Mouse (Mus musculus) gastrocnemius, postnatal 14 days (tissue): ENCODE data around the gene Oaf. TPM values are rescaled to one million over a fixed set of nuclear protein-coding genes. Genes with fewer than 3 reads are reported as not detected.

ENCODE experiments used
- DNase-seq: peaks from one replicate; pipeline ENCODE4 v3.0.0; 2021; ENCODE audit warnings: mixed read lengths
- intact Hi-C: fragments of 180-260 bp; cut with DNase I; formaldehyde crosslinking; loops from one replicate; pipeline ENCODE4 v1.15.1; 2025; ENCODE audit warnings: low total_unique reads
- total RNA-seq, 2 experiments: library from RNA; stranded (reverse); gene quantifications; 2 replicates each; pipeline ENCODE4 v1.2.3; 2021

Gene Oaf
- total RNA-seq, 2 experiments from 2014 or later: 12.0 to 24.9 TPM

DNA sequence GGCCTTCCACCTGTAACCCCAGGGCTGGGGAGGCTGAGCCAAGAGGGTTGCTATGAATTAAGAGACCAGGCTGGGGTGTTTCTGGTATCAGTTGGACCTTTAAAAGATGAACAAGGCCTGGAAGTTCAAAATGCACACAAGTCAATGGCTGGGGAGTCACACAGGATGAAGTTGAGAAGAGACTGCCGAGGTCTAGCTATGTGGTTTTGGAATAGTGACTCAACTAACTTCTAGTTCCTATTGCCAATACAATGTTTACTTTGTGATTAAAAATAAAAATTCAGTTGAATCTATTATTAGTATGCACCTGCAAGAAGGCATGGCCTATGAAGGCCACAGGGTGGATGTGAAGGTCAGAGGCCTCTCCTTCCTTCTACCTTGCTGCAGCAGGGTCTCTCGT is 12.1 kb upstream of the Oaf start:
- no peak for DNase-seq
- intact Hi-C loops: no loop called here

DNA sequence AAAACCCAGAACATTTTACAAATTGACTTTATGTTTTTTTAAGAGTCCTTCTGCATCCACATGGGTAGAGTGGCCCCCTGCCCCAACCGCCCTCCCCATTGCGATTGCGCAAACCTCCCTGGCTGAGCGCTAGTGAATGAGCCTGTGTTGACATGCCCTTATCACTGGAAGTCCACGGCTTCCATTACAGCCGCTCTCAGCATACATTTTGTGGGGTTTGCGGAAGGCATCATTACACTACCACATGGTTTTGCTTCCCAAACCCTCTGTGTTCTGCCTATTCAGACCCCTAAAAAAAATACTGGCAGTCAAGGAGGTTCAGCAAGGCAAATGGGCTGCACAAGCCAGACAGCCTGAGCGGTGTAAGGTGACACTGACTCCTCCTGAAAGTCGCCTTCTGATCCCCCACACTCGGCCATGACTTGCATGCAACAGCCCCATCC is 7.0 kb upstream of the Oaf start:
- no peak for DNase-seq
- intact Hi-C loops: no loop called here

DNA sequence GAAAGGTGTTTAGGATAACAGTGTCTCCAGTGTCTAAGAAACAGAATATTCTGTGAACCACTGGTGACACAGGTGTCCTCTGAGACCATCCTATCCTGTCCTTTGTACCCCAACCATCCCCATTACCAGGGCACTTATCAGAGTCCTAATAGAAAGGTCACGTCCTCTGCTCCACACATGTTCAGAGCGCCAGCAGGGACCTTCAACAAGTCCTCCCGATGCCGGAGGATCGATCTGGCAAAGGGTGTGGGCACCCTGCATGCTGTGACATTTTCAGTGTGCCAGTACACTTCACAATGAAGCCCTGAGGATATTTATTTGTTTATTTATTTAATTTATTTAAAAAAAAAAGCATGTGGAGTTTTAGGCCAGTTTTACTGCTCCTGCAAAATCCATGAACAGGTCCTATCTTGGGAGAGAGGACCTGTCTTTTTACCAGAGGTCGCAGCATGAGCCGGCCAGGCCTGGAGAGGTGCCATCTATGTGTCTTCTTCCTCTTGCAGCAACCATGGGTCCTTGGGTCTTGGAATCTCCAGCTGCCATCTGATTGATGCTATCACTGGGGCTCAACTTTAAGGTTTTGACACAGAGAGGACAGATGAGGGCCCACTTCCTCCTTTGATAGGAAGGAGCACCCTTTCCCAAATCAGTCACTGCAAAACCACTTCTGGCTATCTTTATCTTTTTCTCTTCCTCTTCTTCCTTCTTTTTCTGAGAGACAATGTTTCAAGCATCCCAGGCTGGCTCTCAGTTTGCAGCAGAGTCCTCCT is 6.3 kb upstream of the Oaf start:
- intact Hi-C loops: no loop called here
- no peak for DNase-seq

DNA sequence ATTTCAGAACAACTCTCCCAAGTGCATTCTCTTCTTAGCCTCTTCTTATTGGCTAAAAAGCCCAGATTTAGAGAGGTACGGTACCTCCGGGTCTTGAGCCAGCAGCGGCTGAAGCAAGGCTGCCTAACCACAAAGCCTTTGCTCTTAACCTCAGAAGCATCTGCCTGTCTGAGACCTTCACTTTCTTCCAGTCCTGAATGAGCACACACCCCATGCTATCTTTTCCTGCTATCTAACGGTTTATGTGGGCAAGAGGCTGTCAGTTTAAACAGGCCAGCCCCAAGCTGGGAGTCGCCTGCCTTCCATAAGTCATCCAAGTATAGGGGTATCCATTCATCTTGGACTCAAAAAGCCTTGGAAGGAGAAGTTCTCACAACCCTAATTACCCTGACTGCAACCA is 2.7 kb upstream of the Oaf start:
- DNase-seq: no peak
- intact Hi-C loops: no loop called here

DNA sequence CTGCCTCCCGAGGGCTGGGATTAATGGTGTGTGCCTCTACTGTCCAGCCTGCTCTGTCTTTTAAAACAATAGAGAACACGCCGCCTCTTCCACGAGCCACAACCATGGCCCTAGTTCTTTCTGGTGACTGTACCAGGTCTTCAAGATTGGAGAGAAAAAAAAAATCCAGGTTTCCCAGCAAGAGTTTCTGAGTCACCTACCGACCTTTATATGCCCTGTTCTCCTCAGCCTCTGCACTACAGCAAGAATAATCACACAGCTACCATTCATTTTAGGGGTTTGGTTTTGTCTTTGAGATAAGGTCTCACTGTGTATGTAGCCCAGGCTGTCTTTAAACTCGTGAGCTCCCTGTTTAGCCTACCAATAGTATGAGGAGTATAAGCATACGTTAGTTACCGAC is 2.3 kb upstream of the Oaf start:
- intact Hi-C loops: no loop called here
- no peak for DNase-seq

DNA sequence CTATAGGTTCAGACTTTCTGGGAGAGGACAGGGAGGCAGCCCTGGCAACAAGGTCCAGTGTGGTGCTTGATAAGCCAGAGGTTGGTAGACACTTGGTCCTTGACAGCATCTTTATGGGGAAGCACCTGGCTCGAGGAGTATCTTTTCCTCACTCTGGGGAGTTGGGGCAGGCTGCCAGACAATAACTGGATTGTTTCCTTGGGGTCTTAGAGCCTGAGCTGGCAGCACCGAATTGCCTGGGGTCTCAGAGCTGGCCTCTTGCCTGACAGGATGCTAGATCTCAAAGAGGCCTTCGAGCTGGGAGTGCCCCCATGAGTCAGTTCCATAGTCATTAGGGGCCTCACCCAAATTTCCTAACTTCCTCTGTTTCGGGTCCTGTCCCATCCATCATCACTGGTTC is 1.6 kb upstream of the Oaf start:
- intact Hi-C loops: no loop called here
- DNase-seq: no peak

DNA sequence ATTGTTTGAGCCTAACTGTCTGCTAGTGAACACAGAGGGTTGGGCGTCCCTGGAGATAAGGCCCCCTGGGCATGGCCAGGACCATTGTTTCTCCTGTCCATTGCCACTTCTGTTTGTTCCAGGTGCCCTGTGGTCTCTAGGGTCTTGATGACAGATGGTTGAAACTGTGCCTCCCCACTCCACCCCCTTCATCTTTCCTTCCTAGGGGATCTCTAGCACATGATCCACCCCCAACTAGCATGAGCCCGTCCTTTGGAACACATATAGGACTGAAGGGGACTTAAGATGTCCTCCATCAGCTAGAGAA is 836 bp upstream of the Oaf start:
- intact Hi-C loops: no loop called here
- no peak for DNase-seq

DNA sequence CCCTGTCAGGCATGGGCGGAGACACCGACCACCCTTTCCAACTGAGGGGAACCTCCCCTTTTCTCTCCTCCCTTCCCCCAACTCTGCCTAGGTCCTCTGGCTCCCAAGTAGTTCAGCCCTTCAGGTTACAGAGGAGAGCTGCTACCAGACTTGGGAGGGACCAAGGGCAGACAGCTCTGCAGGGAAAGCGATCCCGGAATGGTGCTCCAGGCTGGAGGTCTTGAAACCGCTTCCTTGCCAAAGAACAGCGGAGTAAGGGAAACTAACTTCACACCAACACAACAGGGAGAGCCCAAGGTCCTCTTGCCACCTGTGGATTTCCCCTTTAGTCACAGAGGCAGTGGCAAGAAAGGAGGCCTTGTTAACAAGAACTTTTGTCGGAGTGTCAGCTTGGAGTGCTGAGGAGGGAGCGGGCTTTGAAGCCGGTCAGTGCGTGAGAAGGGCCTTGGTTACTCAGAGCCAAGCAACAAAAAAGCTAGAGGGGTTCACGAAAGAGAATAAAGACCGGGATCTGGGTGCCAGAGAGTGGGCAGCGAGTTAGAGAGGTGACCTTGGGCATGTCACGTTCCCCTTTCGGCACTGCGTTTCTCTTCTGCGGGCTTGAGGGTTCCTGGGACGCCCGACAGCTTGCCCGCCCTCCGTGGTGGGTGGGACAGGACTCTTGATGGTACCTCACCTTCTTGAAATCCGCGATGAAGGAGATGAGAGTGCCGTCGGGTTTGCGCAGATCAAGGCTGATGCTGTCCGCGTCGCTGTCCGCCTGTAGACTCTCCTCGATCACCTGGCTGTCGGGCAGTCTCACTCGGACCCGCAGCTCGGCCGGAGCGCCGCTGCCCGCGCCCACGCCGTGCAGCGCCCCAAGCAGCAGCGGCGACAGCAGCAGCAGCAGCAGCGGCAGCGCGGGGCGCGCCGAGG is 823 bp downstream of the Oaf start:
- intact Hi-C loops: no loop called here
- DNase-seq: no peak

DNA sequence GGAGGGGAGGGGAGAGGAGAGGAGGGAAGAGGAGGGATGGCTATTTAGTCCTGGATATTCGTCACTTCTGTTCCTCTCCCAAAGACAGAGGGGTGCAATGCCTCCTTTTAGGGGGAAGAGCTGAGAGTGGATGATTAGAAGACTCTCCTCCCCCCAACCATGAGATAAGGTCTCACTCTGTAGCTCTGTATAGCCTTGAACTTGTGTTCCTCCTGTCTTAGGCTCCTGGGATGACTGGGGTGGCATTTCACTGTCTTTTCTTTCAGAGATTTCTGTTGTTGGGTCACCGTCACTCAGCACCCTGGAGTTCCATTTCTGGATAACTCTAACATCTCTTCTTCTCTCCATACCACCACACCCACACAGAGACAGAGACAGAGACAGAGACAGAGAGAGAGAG is 1.5 kb downstream of the Oaf start:
- intact Hi-C loops: no loop called here
- DNase-seq: no peak

DNA sequence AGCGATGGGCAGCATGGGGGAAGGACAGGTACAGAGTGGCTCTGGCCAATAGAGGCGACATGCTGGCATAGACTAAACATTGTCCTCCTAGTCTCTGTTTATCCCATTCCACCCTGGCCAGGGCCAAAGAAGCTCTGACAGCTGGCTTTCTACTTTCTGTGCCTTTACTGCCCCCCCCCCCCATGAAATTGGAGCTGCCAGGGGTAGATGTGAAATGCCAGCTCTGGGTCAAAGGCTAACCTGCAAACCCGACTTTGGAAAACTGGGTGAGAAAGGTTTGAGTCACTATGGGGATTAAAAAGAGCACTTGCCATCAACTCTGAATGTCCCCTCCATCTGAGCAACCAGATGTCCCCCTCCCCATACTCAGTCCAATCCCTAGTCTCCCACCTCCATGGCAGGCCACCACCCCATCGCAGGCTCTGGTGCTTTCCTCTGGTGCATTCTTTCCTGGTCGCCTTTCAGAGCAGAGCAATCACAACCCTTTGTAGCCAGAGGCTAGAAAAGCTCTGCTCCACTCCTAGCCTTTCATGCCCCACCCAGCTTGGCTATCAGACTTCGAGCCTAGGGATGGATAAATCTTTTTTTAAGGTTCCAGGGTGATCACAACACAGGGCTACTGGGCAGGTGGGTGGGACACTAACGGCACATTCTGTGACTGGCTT is 2.5 kb downstream of the Oaf start:
- intact Hi-C loops: no loop called here
- no peak for DNase-seq

DNA sequence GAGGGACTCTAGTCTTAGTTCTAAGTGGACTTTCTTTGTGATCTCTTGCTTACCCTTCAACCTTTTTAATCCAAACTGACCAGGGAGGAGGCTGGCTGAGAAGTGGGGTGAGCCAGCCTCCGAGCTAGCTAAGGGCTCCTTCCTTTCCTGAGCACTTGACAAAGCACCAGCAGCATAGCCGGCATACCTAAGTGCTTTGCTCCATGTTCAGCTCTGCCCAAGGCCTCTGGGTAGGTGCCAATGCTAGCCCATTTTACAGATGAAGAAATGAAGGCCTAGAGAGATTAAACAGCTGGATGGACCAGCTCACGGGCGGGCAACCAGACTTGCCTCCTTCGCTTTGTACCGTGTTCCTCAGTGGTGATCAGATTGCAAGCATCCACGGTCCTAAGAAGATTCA is 3.1 kb downstream of the Oaf start:
- intact Hi-C loops: no loop called here
- DNase-seq: no peak

DNA sequence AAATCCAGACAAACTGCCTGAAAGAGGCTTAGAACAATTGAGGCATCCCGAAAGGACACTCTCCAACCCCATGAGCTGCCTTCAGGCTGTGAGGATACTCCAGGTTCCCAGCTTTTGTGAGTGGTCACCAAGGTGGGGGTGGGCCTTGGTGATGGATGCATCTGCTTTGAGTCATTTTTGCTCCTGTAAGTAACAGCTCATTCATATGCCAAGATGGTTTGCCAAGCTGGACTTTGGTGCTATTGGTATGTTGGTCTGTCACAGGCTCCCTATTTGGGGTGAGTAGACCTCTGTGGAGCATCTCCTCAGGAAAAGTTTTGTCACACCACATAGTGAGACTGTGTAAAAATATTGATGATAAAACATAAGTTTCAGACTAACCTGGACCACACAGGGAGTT is 3.6 kb downstream of the Oaf start:
- intact Hi-C loops: no loop called here
- no peak for DNase-seq

DNA sequence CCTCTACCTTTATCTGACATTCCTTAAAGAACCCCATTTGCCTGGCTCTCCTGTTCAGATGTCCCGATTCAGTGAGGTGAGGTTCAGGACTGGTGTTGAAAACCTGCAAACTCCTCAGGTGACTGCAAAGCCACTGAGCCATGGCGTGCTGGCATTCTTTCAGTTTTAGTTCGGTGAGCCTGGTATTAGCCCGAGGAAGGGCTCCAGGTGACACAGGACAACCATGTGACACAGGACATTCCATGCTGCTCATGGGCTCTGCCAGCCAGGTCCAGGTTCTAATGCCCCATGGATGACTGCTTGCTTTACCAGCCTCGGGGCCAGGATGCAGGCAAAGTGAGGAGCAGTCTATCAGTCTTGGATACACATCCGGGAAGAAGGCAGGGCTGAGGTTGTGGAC is 4.4 kb downstream of the Oaf start:
- DNase-seq: no peak
- intact Hi-C loops: no loop called here

DNA sequence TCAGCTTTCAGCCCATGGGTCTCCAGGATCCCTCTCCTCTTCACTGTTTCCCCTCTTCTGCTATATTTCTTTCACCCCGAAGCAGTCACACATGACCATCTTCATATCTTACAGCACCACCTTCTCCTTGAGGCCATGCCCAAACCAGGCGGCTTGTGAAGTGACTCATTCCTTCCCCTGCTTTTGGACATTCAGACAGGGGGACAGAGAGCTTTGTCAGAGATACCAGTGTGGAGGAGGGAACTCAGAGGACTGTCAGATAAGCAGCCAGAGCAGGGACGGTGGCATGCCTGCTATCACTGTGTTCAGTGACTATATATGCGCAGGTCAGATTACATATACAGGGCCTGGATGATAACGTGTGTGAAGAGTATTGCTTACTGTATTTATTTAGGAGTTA is 5.2 kb downstream of the Oaf start:
- DNase-seq: no peak
- intact Hi-C loops: no loop called here

DNA sequence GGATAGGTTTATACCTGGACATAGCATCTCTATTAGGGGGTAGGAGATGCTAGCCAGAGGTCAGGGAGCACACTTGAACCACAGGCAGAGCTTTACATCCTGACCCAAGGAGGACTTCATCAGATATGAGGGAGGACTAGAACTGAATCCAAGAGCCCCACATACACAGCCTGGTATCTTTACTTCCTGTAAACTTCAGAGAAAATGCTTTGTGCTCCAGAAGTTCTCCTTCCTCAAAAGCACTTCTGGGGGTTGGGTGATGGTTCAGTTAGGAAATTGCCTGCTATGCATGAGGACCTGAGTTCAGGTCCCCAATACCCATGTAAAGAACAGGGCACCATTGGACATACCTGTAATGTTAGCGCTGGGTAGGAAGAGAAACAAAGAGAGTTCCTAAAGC is 6.2 kb downstream of the Oaf start:
- DNase-seq: no peak
- intact Hi-C loops: no loop called here

DNA sequence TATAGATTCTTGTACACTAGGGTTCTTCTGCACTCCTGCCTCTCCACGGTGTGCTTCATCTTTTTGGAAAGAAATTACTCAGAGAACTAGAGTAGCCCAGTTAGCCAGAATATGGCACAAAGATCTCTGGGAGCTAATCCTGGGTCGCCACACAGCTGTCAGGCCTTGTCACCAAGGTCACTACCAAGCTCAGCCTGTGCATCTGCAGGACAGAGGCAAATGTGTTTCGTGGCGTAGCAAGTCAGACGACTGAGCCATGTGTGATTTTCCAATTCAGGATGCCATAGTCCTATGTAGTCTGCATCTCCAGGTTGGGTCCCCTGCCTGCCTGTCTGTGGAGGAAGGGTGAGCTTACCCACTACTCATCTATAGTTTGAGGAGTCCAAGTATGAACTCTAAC is 6.7 kb downstream of the Oaf start:
- no peak for DNase-seq
- intact Hi-C loops: no loop called here

DNA sequence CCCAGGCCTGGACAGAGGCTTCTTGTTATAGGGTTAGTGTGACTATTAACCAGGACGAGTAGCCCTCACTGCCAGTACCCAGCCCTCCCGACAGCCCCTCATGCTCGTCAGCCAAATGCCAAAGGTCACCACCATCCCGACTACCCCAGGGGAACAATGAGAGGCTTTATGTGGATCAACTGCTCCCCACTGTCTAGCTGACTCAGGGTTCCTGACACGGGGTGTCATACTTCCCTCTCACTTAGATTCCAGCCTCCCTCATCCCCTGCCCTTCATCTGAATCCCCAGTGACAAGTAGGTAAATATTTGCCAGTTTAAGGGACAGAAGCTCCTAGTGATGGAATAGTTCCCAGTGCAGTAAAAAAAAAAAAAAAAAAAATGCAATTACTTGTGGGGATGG is 7.4 kb downstream of the Oaf start:
- intact Hi-C loops: no loop called here
- DNase-seq: no peak

DNA sequence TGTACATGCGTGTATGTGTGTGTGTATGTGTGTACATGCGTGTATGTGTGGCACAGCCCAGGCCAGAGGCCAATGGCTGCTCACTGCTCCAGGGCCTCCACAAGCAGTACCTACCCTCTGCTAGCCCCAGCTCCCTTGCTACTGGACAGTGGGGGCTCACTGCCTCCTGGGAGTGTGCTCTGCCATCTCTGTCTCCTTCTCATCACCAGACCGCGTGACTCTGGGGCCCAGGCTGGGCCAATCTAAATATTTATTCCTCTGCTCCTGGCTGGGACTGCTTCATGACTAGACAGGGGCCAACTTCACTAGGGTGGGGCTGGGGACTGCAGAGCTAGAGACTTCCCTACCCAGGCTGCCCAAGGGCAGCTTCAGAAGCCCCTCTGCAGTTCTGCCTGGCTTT is 7.9 kb downstream of the Oaf start:
- intact Hi-C loops: no loop called here
- peak; percentile 32 for DNase-seq

DNA sequence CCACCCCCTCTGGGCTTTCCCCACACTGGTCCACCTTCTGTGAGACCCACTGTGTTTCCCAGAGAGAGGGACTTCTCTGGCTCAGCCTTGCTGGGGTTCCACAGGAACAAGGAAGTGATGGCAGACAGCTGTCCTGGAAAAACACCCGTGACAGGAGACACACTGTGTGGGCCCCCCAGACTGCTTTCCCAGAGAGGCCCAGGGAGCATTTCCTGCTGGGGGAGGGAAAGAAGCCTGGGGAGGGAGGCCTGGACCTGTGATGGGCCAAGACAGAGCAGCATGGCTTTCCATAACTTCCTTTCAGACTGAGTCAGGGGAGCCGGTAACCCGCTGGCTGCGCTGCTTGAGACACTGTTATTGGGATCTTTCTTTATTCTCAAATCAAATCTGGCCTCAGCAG is 8.8 kb downstream of the Oaf start:
- DNase-seq: peak; percentile 19
- intact Hi-C loops: no loop called here

DNA sequence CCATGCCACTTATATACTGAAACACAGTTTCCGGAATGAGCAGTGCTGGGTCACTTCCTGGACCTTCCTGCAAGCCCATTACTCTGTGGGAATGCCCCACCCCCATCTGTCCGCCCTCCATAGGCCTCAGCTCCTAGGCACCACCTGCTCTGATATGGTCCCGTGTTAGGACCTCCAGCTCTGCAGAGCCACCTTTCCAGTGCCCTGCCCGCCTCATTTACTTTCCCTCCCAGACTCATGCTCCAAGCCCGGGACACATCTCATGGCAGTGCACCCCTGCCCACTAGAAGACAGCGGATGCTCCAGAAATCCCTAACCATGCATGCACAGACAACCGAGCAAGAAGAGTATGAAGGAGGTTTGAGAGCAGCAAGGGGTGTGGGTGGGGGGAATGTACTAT is 9.7 kb downstream of the Oaf start:
- no peak for DNase-seq
- intact Hi-C loops: no loop called here

DNA sequence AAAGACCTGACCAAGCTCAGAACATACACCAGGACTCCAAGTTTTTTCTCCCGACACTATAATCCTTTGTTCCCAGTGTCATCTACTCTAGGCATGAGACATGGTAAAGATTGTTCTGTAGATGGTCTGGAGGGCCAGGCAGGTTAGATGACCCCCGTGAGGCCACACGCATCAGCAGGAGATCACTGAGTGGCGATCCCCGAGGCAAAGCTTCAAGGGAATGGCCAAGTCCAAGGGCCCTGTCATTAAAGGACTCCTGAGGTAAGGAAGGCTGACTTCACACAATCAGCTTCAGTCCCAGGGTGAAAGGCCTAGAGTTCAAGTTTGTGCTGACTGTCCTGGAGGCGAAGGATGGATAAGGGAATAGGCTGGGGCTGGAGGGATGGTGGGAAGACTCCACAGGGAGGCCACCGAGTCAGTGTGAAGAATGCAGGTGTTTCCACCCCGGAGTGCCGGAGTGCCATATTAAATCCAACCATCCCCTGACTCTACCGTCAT is 10.3 kb downstream of the Oaf start:
- intact Hi-C loops: no loop called here
- no peak for DNase-seq
